Mouse (Mus musculus): ENCODE results near the gene Plxnb2. TPM values are rescaled to one million over a fixed set of nuclear protein-coding genes. Genes with fewer than 3 reads are reported as not detected.

Gene Plxnb2
- total and polyA plus RNA-seq, 2 experiments from 2014 or later, result 64.7 to 274 TPM

DNA sequence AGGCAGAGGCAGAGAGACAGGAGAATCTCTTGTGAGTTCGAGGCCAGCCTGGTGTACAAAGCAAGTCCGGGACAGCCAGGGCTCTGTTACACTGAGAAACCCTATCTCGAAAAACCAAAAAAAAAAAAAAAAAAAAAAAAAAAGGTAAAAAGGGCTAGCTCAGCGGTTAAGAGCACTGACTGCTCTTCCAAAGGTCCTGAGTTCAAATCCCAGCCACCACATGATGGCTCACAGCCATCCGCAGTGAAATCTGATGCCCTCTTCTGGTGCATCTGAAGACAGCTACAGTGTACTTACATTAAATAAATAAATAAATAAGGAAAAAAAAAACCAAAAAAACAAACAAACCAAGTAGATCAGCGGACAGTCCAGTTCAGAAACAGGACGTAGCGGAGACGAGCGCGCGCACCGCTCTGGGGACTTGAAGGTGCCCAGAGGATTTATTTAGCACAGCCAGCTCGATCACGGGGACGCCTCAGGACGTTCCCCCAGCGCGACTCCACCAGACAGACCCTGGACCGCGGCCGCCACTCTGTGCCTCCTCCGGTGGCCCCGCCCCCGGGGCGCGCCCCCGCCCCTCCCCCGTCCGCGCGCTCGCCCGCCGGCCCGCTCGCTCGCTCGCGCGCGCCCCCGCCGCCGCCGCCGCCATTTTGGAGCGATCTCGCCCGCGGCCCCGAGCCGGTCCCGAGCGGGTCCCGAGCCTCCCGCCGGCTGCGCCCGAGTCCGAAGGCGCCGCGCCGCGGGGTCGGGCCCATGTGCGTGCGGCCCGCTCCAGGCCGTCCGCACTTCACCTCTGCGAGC lies 30.5 kb upstream of the Plxnb2 start, which contains the start of gene Ppp6r2:
TSS of gene Ppp6r2 (plus strand) at position 639 of the 801 bp plus-strand sequence.
- ATAC-seq (peak; percentile 89), DNase-seq (ENCODE audit: low spot score) (peak; percentile 92)
- Histone ChIP-seq H3K4me2 (ENCODE audit: low read depth, low read length) (peak within 1 kb of the TSS; percentile 90), H3K27ac (peak within 1 kb of the TSS; percentile 92), H3K9ac (replicated peaks; ENCODE audit: low read length) (peak within 1 kb of the TSS; percentile 97), H3K36me3 (ENCODE audit: insufficient read depth, low read length) (no peaks in the 10 kb centered on the region; the same call in 1 of the 2 replicates), H3K4me3 (ENCODE audit: low read length) (peak within 1 kb of the TSS; percentile 98), H3K27me3 (ENCODE audit: insufficient read depth, low read length) (no peaks in the 10 kb centered on the region), H3K4me1 (ENCODE audit: insufficient read depth, low read length) (peaks cover 12% of the 10 kb centered on the region; the same call in 1 of the 2 replicates), H3K9me3 (ENCODE audit: low read length) (no peaks in the 10 kb centered on the region)
- TF ChIP-seq CTCF (IDR thresholded peaks at IDR 0.05; ENCODE audit: low read depth), result peak; percentile 49
- 8% methylated on average over 27 of the region's 73 CpGs for WGBS

GRCm38 (mm10) chr15:89209886-89210761 lies 29.5 kb upstream of the Plxnb2 start:
- Histone ChIP-seq H3K27ac (peak overlapping the region; percentile 71), H3K9me3 (ENCODE audit: low read length) (no peaks in the 10 kb centered on the region), H3K9ac (replicated peaks; ENCODE audit: low read length) (peak overlapping the region; percentile 37; the same call in 1 of the 2 replicates), H3K27me3 (ENCODE audit: insufficient read depth, low read length) (no peaks in the 10 kb centered on the region), H3K4me3 (ENCODE audit: low read length) (peak overlapping the region; percentile 30), H3K4me2 (ENCODE audit: low read depth, low read length) (peak overlapping the region; percentile 52), H3K36me3 (ENCODE audit: insufficient read depth, low read length) (no peaks in the 10 kb centered on the region), H3K4me1 (ENCODE audit: insufficient read depth, low read length) (peaks cover 12% of the 10 kb centered on the region; the same call in 1 of the 2 replicates)
- 15% methylated on average over 22 of the region's 22 CpGs for WGBS
- DNase-seq (ENCODE audit: low spot score), result peak; percentile 93
- ATAC-seq, result no peak
- TF ChIP-seq CTCF (IDR thresholded peaks at IDR 0.05; ENCODE audit: low read depth), result peak; percentile 84

GRCm38 (mm10) chr15:89207457-89207856 lies 26.9 kb upstream of the Plxnb2 start:
- H3K4me3 ChIP-seq (ENCODE audit: low read length), result no peak overlapping the region
- no peak for TF ChIP-seq CTCF (IDR thresholded peaks at IDR 0.05; ENCODE audit: low read depth)
- 87% methylated on average over 4 of the region's 4 CpGs for WGBS

DNA sequence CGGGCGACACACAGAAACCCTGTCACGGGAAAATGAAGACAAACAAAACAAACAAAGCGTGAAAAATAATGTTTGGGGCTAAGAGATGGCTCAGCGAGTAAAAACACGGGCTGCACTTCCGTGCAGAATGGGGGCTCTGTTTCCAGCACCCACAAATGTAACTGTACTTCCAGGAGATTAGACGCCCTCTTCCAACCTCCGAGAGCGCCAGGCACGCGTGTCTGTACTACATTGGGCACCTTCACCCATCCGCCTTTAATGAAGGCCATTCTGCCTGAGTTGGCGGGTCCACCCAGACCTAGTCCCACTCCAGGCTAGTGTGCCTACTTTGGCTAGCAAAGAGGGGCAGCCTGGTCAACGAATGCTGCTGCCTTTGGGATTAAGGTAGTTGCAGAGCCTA lies 16.5 kb upstream of the Plxnb2 start:
- WGBS, result 54% methylated on average over 15 of the region's 15 CpGs
- H3K9ac ChIP-seq (replicated peaks; ENCODE audit: low read length), result peak overlapping the region; percentile 96
- DNase-seq (ENCODE audit: low spot score) (no peak), ATAC-seq (no peak)
- H3K4me2 ChIP-seq (ENCODE audit: low read depth, low read length), result peak overlapping the region; percentile 82
- peak overlapping the region; percentile 75 for H3K4me3 ChIP-seq (ENCODE audit: low read length)
- H3K36me3 ChIP-seq (ENCODE audit: insufficient read depth, low read length), result no peaks in the 10 kb centered on the region
- TF ChIP-seq CTCF (IDR thresholded peaks at IDR 0.05; ENCODE audit: low read depth), result no peak
- peaks cover 13% of the 10 kb centered on the region for H3K4me1 ChIP-seq (ENCODE audit: insufficient read depth, low read length)
- no peaks in the 10 kb centered on the region for H3K9me3 ChIP-seq (ENCODE audit: low read length)
- peak overlapping the region; percentile 97 for H3K27ac ChIP-seq
- H3K27me3 ChIP-seq (ENCODE audit: insufficient read depth, low read length), result no peaks in the 10 kb centered on the region

More at GRCm38 (mm10) chr15:89207457-89207856, 26.9 kb upstream of the Plxnb2 start:
- Histone ChIP-seq H3K27ac (no peak overlapping the region), H3K27me3 (ENCODE audit: insufficient read depth, low read length) (no peaks in the 10 kb centered on the region), H3K36me3 (ENCODE audit: insufficient read depth, low read length) (no peaks in the 10 kb centered on the region), H3K4me1 (ENCODE audit: insufficient read depth, low read length) (0 out of 2 replicates have a peak, but pooled peaks cover 1% of the 10 kb centered on the region), H3K4me2 (ENCODE audit: low read depth, low read length) (no peak overlapping the region), H3K9ac (replicated peaks; ENCODE audit: low read length) (no peak overlapping the region), H3K9me3 (ENCODE audit: low read length) (0 out of 2 replicates have a peak, but pooled peaks cover 5% of the 10 kb centered on the region)
- ATAC-seq, result no peak
- no peak for DNase-seq (ENCODE audit: low spot score)

DNA sequence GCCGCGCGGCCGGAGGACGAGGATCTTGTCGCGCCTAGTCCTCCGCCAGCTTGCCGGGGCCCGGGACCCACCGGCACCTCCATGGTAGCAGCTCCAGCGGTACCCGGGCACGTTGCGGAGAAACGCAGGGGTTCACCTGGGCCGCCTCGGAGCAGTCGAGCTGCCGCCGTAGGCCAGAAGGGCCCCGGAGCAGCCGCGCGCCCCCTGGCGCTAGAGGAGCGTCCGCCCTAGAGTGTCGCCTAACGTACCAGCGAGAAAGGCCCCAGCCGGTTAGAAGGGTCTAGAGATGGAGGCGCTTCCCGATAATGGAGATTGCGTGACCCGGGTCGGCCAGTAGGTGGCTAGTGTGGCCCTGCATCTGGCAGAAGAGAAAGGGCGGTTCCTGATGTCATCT lies 15.7 kb upstream of the Plxnb2 start, which contains the start of gene Dennd6b:
TSS of gene Dennd6b (minus strand) at position 184 of the 394 bp plus-strand sequence.
- H3K9me3 ChIP-seq (ENCODE audit: low read length), result no peaks in the 10 kb centered on the region
- peak within 1 kb of the TSS; percentile 82 for H3K4me2 ChIP-seq (ENCODE audit: low read depth, low read length)
- WGBS, result under 1% methylated on average over 38 of the region's 38 CpGs
- H3K4me3 ChIP-seq (ENCODE audit: low read length), result peak within 1 kb of the TSS; percentile 75
- H3K36me3 ChIP-seq (ENCODE audit: insufficient read depth, low read length), result no peaks in the 10 kb centered on the region
- TF ChIP-seq CTCF (IDR thresholded peaks at IDR 0.05; ENCODE audit: low read depth), result peak; percentile 93
- H3K9ac ChIP-seq (replicated peaks; ENCODE audit: low read length), result peak within 1 kb of the TSS; percentile 96
- peak within 1 kb of the TSS; percentile 97 for H3K27ac ChIP-seq
- peak; percentile 99 for DNase-seq (ENCODE audit: low spot score)
- no peaks in the 10 kb centered on the region for H3K27me3 ChIP-seq (ENCODE audit: insufficient read depth, low read length)
- H3K4me1 ChIP-seq (ENCODE audit: insufficient read depth, low read length), result peaks cover 13% of the 10 kb centered on the region
- ATAC-seq, result peak; percentile 98

DNA sequence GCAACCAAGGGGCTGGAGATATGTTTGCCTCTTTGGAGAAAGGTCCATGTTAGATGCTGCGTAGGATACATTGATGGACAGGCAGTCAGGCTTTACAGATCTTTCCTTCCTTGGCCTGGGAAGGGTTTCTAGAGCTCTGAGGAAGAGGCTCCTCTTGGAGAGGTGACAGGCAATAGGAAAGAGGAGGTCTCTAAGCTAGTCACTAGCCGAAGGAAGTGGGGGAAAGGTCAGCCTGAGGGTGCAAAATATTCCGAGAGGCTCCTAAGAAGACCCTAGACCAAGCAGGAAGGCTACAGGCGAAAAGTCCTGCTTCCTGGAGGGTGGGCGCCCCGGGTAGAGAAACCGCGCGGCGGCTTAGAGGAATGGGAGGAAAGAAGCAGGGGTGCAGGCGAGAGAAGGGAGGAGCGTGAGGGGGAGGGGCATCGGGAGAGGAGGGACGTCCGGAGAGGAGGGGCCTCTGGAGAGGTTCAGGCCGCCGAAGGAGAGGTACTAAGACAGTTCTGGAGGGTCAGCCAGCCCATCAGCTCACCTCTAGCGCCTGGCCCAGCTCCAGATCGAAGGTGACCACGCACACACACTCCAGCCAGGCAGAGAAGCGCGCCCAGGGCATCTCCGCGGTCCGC lies 15.2 kb upstream of the Plxnb2 start:
- H3K9ac ChIP-seq (replicated peaks; ENCODE audit: low read length), result peak overlapping the region; percentile 96
- H3K4me1 ChIP-seq (ENCODE audit: insufficient read depth, low read length), result peaks cover 13% of the 10 kb centered on the region
- under 1% methylated on average over 25 of the region's 25 CpGs for WGBS
- H3K4me3 ChIP-seq (ENCODE audit: low read length), result peak overlapping the region; percentile 75
- DNase-seq (ENCODE audit: low spot score) (peak; percentile 88), ATAC-seq (peak; percentile 90)
- H3K36me3 ChIP-seq (ENCODE audit: insufficient read depth, low read length), result no peaks in the 10 kb centered on the region
- H3K9me3 ChIP-seq (ENCODE audit: low read length), result no peaks in the 10 kb centered on the region
- H3K4me2 ChIP-seq (ENCODE audit: low read depth, low read length), result peak overlapping the region; percentile 82
- no peaks in the 10 kb centered on the region for H3K27me3 ChIP-seq (ENCODE audit: insufficient read depth, low read length)
- TF ChIP-seq CTCF (IDR thresholded peaks at IDR 0.05; ENCODE audit: low read depth), result no peak
- peak overlapping the region; percentile 97 for H3K27ac ChIP-seq

Data from hindbrain, postnatal 0 days (tissue).